Mouse (Mus musculus): ENCODE measurements around the gene Rpl3.

GRCm38 (mm10) chr15:80047242-80047641, 44.4 kb downstream of the Rpl3 start:
- TF ChIP-seq CTCF (IDR thresholded peaks at IDR 0.05; ENCODE audit: borderline replicate concordance, extremely low read depth, insufficient read depth, insufficient read length) (no peak), POLR2A (IDR thresholded peaks at IDR 0.05; ENCODE audit: borderline replicate concordance, extremely low read depth, insufficient read depth, insufficient read length, poor library complexity, severe bottlenecking) (no peak)

All from brain, embryonic 14.5 days (tissue).